20 mouse cellular contexts compared by ENCODE assay signal in genomic region chr4:102398512-102398911, GRCm38 (mm10).
DNase-seq lines count a peak whose midpoint lies in the region; ATAC-seq and TF ChIP-seq lines count a peak whose summit lies in the region.
"Had no signal": no experiment of that assay in that cellular context is flagged by ENCODE, and none has a peak within 500 bp of the region (broad histone marks: within the 10 kb centered on the region; RNA-seq: fewer than 3 reads in every experiment).

No protein-coding gene starts in this region.

- WGBS in lung, embryonic 14.5 days: 88% methylated on average over 1 of the region's 1 CpGs
- 68% methylated on average over 1 of the region's 1 CpGs for WGBS in heart, embryonic 15.5 days

- TF ChIP-seq CTCF in lung, embryonic 14.5 days (IDR thresholded peaks at IDR 0.05; ENCODE audit: low read depth): no peak

- no peaks in the 10 kb centered on the region for H3K36me3 ChIP-seq in lung, embryonic 14.5 days (ENCODE audit: insufficient read depth)
- no peaks in the 10 kb centered on the region for H3K36me3 ChIP-seq in heart, embryonic 15.5 days
- H3K36me3 ChIP-seq: embryonic facial prominence, embryonic 12.5 days; limb, embryonic 15.5 days; stomach, embryonic 15.5 days had no signal

- H3K4me2 ChIP-seq in lung, embryonic 14.5 days: no peak overlapping the region
- no peak overlapping the region for H3K4me2 ChIP-seq in heart, embryonic 15.5 days
- H3K4me2 ChIP-seq: embryonic facial prominence, embryonic 12.5 days; limb, embryonic 15.5 days; midbrain, embryonic 11.5 days; stomach, embryonic 15.5 days had no signal

- no peak overlapping the region for H3K27ac ChIP-seq in lung, embryonic 14.5 days (ENCODE audit: low read depth)
- peak overlapping the region; percentile 65 for H3K27ac ChIP-seq in heart, embryonic 15.5 days
- H3K27ac ChIP-seq: embryonic facial prominence, embryonic 12.5 days; limb, embryonic 15.5 days; liver, embryonic 14.5 days; stomach, embryonic 15.5 days had no signal

- H3K27me3 ChIP-seq in lung, embryonic 14.5 days (ENCODE audit: insufficient read depth, low read length): no peaks in the 10 kb centered on the region
- no peaks in the 10 kb centered on the region for H3K27me3 ChIP-seq in heart, embryonic 15.5 days
- H3K27me3 ChIP-seq: embryonic facial prominence, embryonic 12.5 days; limb, embryonic 15.5 days; stomach, embryonic 15.5 days had no signal

- no peak overlapping the region for H3K9ac ChIP-seq in lung, embryonic 14.5 days
- no peak overlapping the region for H3K9ac ChIP-seq in heart, embryonic 15.5 days
- H3K9ac ChIP-seq: embryonic facial prominence, embryonic 12.5 days; limb, embryonic 15.5 days; liver, embryonic 14.5 days; stomach, embryonic 15.5 days had no signal

- H3K9me3 ChIP-seq in lung, embryonic 14.5 days (ENCODE audit: low read depth, low read length): peaks cover 3% of the 10 kb centered on the region; the same call in 1 of the 2 replicates
- no peaks in the 10 kb centered on the region for H3K9me3 ChIP-seq in heart, embryonic 15.5 days (replicated peaks)
- H3K9me3 ChIP-seq: embryonic facial prominence, embryonic 12.5 days; limb, embryonic 15.5 days; stomach, embryonic 15.5 days had no signal

- no peak for ATAC-seq in lung, embryonic 14.5 days (ENCODE audit: insufficient read depth)
- ATAC-seq in heart, embryonic 15.5 days (replicated peaks; ENCODE audit: insufficient number of reproducible peaks, insufficient read depth, low FRiP score, low read depth): no peak

- DNase-seq in heart, adult 18-20 months: peak; percentile 11 to 30
- DNase-seq in heart, adult 8-10 months (ENCODE audit: low spot score): no peak
- peak; percentile 15 for DNase-seq in lung, embryonic 14.5 days
- no peak for DNase-seq in lung, postnatal 36 days
- DNase-seq in layer of hippocampus, adult 8-10 months (ENCODE audit: low spot score in 2 of 2): no peak
- no peak for DNase-seq in right cerebral cortex, postnatal 36 days (ENCODE audit: low spot score in 2 of 2)
- DNase-seq: adrenal gland, adult 2 months; cerebellum, adult 2 months; cerebellum, postnatal 25 days; gastrocnemius, postnatal 36 days; kidney, adult 11 months; left cerebral cortex, postnatal 4 days; right cerebral cortex, adult 18-20 months; thymus, postnatal 25 days had no signal

- H3K4me1 ChIP-seq in lung, embryonic 14.5 days (ENCODE audit: insufficient read depth): no peaks in the 10 kb centered on the region
- peaks cover 8% of the 10 kb centered on the region; the same call in 1 of the 2 replicates for H3K4me1 ChIP-seq in heart, embryonic 15.5 days (replicated peaks)
- H3K4me1 ChIP-seq: embryonic facial prominence, embryonic 12.5 days; limb, embryonic 15.5 days; stomach, embryonic 15.5 days had no signal

- no peak overlapping the region for H3K4me3 ChIP-seq in lung, embryonic 14.5 days (ENCODE audit: low read depth, low read length)
- no peak overlapping the region for H3K4me3 ChIP-seq in heart, embryonic 15.5 days
- H3K4me3 ChIP-seq: embryonic facial prominence, embryonic 12.5 days; limb, embryonic 15.5 days; stomach, embryonic 15.5 days had no signal

Comparison
In these comparisons a context has a peak if more than half of its experiments do, and no peak if none do; other contexts are left out.
1. DNase-seq: peak in heart, adult 18-20 months (2 of 2) and lung, embryonic 14.5 days (single experiment); none in heart, adult 8-10 months (single experiment), lung, postnatal 36 days (single experiment), layer of hippocampus, adult 8-10 months (0 of 2) and right cerebral cortex, postnatal 36 days (0 of 2).